Mouse (Mus musculus) T-helper 17 cell (primary cell): ENCODE measurements at regions not wholly inside any gene's neighbourhood (a gene's known extent, or its start where the extent isn't known, plus 50 kb on each side); places are given as distances from the start of the nearest gene placed in this dataset.
"Not testable (repeated sequence)": the region's sequence is repeated elsewhere in the genome, so short reads cannot be mapped to it uniquely, and the experiment has no call there.

Source experiments
- in situ Hi-C, 2 experiments: fragments of 300-600 bp; cut with MboI, MseI; formaldehyde crosslinking; loops; 1 replicate in 1 of 2; 2 replicates in 1 of 2; pipeline ENCODE4 v1.15.1; 2025; ENCODE audit warnings: high pct_unique_total_duplicates in 2 of 2

DNA sequence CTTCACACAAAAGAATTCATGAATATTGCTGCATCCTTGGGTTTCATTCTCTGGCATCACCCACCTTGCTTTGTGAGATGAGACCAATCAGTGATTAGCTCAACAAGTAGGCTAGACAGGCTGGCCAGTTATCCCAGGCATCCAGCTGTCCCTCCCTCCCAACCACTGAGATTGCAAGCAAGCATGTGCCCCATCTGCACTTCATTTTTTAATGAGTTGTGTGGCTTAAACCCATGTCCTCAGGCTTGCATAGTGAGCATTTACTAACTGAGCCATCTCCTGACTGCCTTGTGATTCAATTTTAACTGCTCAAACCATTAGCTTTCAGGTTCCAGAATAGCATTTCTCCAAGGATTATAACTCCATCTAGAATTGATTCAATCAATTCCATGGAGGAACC lies 1365.8 kb upstream of the Got2 start:
- in situ Hi-C loops: no loop called here

DNA sequence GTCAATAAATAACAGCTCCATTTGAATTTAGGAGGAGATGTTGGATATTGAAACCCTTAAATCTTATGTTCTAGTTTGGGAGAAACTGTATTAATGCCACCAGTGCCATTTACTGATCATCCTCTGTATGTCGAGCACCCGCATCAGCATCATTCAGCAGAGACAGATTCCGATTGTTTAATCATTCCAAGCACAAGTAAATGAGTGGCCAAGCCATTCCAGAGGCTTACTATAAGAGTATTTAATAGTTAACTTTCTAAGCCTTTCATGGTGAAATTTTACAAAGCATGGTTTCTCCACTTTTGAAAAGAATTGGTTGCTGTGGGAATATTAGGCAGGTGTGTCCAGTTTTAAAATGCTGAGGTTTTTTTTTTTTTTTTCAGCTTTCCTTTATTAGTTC lies 1363.9 kb upstream of the Got2 start:
- in situ Hi-C loops: no loop called here

DNA sequence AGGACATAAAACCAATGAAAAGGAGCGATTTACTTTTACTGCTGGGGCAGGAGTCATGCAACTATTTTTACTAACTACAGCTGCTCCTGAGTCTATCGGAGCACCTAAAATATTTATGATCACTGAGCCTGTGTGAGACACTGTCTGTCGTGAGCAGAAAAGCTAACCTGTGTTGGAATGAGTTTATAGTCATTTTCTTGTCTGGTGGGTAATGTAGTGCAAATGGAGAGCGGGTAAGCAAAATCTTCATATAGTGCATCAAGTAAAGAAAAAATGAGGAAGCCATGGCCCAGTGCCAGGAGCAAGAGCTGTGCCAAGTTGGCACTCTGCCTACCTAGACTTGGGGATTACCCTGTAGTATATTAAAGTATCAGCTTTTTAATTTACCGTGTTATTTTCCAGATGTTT lies 1363.1 kb upstream of the Got2 start:
- in situ Hi-C loops: no loop called here

GRCm38 (mm10) chr8:97234551-97235107 lies 1346.3 kb upstream of the Got2 start:
- in situ Hi-C loops: no loop called here

GRCm38 (mm10) chr8:97232619-97233376 lies 1344.5 kb upstream of the Got2 start:
- in situ Hi-C loops: no loop called here

GRCm38 (mm10) chr8:97231652-97232051 lies 1343.3 kb upstream of the Got2 start:
- in situ Hi-C loops: no loop called here

DNA sequence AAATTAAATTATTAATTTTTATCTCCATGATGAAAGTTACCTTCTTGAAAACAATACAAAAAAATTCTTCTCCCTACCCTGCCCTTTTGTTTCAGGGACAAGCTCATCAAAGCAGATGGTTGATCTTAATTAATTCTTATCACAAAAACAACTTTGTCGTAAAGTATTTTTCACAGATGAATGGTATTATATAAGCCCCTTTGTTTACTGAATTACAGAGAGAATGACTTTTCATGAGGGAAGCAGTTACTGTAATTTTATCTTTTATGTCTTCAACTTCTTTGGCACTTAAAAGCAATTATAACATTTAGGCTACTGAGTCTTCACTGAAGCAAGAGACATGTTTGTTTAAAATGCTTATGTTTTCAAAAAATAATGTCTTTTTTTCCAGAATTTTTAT lies 1303.5 kb upstream of the Got2 start:
- in situ Hi-C loops: loop anchor here in 1 of 2 experiments (10.0 kb wide), 1 partner anchor 283 kb away; no protein-coding TSS in a partner anchor

DNA sequence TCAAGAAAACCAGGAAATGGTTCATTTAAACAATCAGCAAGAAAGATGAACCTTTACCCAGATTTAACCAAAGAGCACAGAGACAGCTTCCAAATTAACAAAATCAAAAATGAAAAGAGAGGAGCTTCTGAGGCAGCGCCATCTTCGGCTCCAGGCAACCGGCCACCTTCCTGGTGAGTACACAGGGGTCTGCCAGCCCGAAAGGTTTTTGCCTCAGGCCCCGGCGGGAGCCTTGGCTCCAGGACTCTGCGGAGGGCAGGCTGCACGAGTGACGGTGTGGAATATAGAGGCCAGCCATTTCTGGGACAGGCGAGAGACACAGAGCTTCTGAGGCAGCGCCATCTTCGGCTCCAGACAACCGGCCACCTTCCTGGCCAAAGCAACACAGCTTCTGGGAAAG lies 1295.5 kb upstream of the Got2 start:
- in situ Hi-C loops: not testable (repeated sequence)

- in situ Hi-C loops: not testable (repeated sequence)
These were observed 1294.1 kb upstream of the Got2 start for GRCm38 (mm10) chr8:97182456-97182855.
